Mouse (Mus musculus): ENCODE data around the gene Kdsr.

Gene Kdsr

DNA sequence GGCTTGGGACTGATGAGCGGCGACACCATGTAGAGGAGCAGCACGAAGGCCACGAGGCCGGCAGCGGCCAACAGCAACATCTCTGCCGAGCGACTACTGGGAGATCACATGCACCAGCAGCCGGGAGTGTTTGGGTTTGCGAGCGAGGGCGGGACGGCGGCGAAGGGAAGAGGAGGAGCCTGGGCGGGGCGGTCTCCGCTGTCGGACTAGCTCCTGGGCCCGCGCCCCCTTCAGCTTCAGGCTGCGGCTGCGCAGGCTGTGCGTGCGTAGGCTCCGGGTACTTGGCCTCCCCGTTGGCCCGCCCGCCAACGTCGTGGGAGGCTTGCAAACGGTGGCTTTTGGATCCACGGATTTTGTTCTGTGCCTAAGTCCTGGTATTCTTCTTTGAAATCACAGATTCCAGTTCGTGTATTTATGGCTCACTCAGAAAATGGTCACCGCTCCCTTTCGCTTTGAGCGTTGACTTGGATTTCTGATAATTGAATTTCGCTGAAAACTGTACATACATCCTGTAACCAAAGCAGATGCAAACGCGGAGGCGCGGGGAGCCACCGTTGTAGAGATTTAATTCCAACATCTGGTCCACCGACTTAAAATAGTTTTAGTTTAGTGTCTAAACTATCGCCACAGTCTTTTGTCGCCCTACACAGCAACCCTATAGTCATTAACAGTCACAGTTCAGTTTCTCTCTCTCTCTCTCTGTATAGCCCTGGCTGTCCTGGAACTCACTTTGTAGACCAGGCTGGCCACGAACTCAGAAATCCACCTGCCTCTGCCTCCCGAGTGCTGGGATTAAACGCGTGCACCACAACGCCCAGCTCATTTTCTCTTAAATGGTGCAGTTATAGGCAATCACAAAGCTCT lies at the start of gene Kdsr:
TSS of gene Kdsr (minus strand) at position 156 of the 864 bp plus-strand sequence.
- peak; percentile 82 for DNase-seq (ENCODE audit: low read depth, low spot score)

GRCm38 (mm10) chr1:106799931-106800330 lies 40.4 kb upstream of the Kdsr start:
- DNase-seq (ENCODE audit: low read depth, low spot score): no peak

GRCm38 (mm10) chr1:106799406-106799805 lies 39.9 kb upstream of the Kdsr start:
- no peak for DNase-seq (ENCODE audit: low read depth, low spot score)

DNA sequence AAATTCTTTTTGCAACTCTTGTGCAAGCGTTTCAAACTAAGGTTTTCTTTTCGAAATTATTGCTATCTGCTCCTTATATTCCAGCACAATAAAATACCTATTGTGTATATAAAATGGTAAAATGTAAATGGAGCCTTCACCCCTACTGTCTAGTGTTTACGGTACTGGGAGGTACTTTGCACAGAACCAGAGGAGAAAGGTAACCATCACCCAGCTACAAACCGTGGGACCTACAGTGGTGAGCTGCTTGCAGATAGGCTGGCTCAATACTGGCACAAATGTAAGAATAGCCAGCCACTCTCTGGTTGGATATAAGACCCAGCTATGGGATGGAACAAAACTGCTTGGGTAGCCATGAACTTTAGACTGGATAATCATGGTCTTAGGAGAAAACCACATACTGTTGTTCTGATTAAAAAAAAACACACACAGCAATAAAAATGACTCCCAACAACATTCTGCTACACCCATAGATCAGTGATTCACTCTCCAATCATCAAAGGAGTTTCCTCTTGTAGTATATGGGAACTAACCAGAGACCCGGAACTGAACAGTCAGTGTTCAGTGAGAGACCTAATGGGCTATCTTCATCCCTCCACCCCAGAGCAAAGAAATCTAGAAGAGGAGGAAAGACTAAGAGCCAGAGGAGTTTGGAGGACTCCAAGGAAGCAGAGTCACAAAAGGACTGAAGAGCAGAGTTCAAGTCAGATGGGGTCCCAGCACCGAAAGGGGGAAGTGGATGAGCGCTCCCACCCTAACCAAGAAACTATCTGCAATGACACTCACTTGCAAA lies 37.7 kb upstream of the Kdsr start:
- no peak for DNase-seq (ENCODE audit: low read depth, low spot score)

DNA sequence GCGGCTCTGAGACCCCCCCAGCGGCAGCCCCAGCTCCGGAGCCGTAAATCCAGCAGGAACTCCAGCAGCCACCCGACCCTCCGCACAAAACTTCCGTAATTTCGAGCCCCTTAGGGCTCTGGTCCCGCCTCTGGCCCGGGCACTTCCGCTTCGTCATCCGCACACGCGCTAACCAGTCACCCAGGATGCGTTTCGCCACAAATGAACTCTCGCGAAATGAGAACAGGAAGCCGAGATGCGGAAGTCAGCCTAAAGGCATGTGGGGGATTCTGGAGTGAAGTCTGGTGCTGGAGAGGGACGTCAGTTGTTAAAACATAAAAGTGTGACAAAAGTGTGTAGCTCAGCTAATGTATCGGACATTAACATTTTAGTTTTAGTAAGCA lies 37.0 kb upstream of the Kdsr start, which contains the start of gene Vps4b:
TSS of gene Vps4b (minus strand) at position 187 of the 383 bp plus-strand sequence.
- peak; percentile 88 for DNase-seq (ENCODE audit: low read depth, low spot score)

- no peak for DNase-seq (ENCODE audit: low read depth, low spot score)
These were observed 36.4 kb upstream of the Kdsr start for GRCm38 (mm10) chr1:106795634-106796541.

GRCm38 (mm10) chr1:106774896-106775295 lies 15.4 kb upstream of the Kdsr start:
- DNase-seq (ENCODE audit: low read depth, low spot score): no peak

GRCm38 (mm10) chr1:106774092-106774491 lies 14.6 kb upstream of the Kdsr start:
- no peak for DNase-seq (ENCODE audit: low read depth, low spot score)

GRCm38 (mm10) chr1:106768773-106769172 lies 9.2 kb upstream of the Kdsr start:
- no peak for DNase-seq (ENCODE audit: low read depth, low spot score)

DNA sequence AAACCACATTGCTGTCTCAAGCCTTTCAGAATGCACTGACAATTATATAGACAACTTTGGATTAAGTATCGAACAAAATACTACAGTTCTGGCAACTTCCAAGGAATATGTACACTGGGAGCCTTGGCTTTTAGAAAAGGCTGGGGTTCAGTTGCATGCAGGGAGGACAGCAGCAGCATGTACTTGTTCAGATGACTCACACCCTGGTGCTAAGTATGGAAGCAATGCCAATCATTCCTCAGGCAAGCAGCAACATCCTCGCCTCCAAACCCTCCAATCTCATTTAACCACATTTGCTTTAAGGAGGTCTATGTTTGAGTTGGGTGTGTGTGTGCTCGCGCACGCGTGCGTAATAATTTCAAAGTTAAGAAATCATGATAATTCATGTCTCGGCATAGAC lies 6.2 kb upstream of the Kdsr start:
- DNase-seq (ENCODE audit: low read depth, low spot score): no peak

GRCm38 (mm10) chr1:106764846-106765245 lies 5.3 kb upstream of the Kdsr start:
- no peak for DNase-seq (ENCODE audit: low read depth, low spot score)

DNA sequence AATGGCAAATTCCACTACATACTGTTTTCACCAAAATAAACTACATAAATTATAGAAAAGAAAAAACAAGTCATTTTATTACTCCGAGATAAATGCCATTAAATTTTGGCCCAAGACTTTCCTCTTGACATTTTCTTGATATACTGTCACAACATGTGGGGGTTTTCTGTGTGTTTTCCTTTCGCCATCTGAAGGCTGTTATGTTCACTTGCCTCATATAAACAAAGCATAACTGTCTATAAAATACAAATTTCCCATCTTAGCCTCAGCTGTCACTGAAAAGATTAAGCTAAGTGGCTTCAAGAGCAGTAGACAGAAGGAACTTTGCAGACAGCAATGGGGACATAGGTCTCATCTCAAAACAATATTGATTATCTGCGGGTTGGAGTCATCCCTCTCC lies 4.8 kb upstream of the Kdsr start:
- DNase-seq (ENCODE audit: low read depth, low spot score): no peak

GRCm38 (mm10) chr1:106760750-106761149 lies 1.2 kb upstream of the Kdsr start:
- DNase-seq (ENCODE audit: low read depth, low spot score): no peak

- DNase-seq (ENCODE audit: low read depth, low spot score): no peak
These were observed 574 bp downstream of the Kdsr start for GRCm38 (mm10) chr1:106758734-106759571.

DNA sequence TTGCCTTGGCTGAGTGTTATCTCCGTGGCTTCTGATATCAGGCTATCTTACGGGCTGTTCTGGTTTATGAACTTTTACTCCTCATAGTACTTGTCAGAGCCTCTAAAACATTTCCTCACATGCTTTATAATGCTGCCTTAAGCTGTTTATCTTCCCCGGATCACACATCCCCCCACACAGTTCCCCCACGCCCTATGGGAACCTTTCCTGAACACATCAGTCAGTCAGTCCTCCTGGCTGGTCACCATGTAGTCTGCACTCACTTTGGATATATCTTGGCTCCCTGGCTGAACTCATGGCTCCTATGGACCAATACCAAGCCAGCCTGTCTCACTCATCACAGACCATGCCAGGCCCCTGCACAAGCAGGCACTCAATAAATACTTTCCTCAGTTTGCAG lies 2.9 kb downstream of the Kdsr start:
- no peak for DNase-seq (ENCODE audit: low read depth, low spot score)

- DNase-seq (ENCODE audit: low read depth, low spot score): no peak
These were observed 7.5 kb downstream of the Kdsr start for GRCm38 (mm10) chr1:106752013-106752412.

DNA sequence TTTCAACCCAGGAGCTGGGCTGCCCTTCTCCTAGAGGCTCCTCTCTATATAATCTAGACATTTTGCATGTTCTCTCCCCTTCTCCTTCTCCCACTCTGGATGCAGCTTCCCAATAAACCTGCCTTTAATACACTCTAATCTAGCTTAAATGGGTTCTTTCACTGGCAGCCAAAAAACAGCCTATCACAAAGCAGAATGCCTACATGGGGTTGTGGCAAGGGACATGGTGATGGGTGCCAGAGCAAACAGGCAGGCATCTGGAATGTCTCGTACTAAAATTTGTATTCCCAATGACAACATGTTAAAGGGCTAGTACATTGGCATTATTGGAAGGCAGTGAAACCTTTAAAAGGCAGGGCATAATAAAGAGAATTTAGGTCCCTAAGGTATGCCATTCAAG lies 8.9 kb downstream of the Kdsr start:
- no peak for DNase-seq (ENCODE audit: low read depth, low spot score)

DNA sequence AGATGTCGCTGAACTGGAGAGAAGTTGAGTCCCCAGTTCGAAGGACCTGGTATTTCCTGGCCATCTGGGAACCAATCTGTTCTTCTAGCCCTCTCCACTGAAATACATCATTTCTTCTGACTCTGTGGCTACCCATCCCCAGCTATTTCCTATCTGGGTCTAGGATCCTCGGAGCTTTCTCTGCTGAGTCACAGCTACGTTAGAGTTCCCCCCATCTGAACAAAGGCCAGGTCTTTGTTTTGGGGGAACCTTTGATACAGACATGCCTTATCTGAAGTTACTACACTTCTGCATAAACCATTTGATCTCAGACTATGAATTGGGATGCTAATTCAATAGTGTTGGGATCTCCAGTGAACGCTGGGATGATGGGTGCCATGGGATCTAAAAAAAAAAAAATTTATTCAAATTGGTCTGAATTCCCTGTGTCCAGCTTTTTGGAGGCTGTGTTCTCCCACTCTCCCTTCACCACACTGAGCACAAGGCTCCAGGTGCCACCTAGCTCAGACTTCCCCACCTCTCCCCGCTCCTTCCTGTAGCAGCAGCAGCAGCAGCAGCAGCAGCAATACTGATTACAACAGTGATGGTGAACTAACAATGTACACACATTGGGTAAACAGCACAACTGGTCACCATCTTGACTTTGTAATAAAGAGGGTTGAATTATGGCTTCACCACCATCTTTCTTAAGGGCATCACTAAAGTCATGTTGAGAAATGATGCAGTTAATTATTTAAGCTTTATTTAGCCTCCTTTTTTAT lies 10.8 kb downstream of the Kdsr start:
- DNase-seq (ENCODE audit: low read depth, low spot score): no peak

GRCm38 (mm10) chr1:106742980-106743379 lies 16.5 kb downstream of the Kdsr start:
- DNase-seq (ENCODE audit: low read depth, low spot score): no peak

- DNase-seq (ENCODE audit: low read depth, low spot score): no peak
These were observed 18.8 kb downstream of the Kdsr start for GRCm38 (mm10) chr1:106740735-106741134.

Data from retina, adult 2 months (tissue).